Mouse (Mus musculus) bone marrow macrophage, adult 2 months (primary cell): ENCODE data around the gene Dnajc5.
"Not testable (repeated sequence)": the region's sequence is repeated elsewhere in the genome, so short reads cannot be mapped to it uniquely, and the experiment has no call there.

Experiments used
- CTCF ChIP-seq: IDR thresholded peaks from 2 replicates; pipeline ENCODE4 v1.5.1; 2012; ENCODE audit warnings: low read depth, mild to moderate bottlenecking, low read length, moderate library complexity
- POLR2A ChIP-seq: IDR thresholded peaks from 2 replicates; pipeline ENCODE4 v1.6.1; 2012; ENCODE audit warnings: mild to moderate bottlenecking, low read depth, low read length, borderline replicate concordance

DNA sequence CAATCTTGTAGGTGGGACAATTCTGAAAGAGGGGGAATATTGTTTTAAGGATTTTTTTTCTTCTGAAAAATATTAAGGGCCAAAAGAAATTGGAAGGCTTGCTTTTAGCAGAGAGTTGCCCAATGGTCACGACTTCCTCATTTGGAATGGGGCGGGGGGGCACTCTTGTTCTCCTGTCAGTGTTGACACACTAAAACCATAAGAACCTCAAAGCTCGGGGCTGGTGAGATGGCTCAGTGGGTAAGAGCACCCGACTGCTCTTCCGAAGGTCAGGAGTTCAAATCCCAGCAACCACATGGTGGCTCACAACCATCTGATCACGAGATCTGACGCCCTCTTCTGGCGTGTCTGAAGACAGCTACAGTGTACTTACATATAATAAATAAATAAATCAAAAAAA lies 24.4 kb upstream of the Dnajc5 start:
- not testable (repeated sequence) for TF ChIP-seq POLR2A, CTCF
